Mouse (Mus musculus) intestine, embryonic 16.5 days (tissue): ENCODE data around the gene Evl. TPM values are rescaled to one million over a fixed set of nuclear protein-coding genes. Genes with fewer than 3 reads are reported as not detected.

Source experiments
- ATAC-seq: fragments of 200-750 bp; cut with Nextera tagmentation; 2 replicates; pipeline ENCODE4 v1.8.0; 2017; ENCODE audit warnings: moderate TSS enrichment, moderate library complexity
- H3K27ac ChIP-seq: fragments of 300-500 bp; sonication (generic); 2 replicates; pipeline ENCODE4 v1.5.1; 2014; ENCODE audit warnings: mild to moderate bottlenecking, low read length
- H3K27me3 ChIP-seq: fragments of 300-500 bp; sonication (generic); replicated peaks from 2 replicates; pipeline ENCODE4 v1.6.1; 2014; ENCODE audit warnings: low read length, control low read depth, mixed read lengths; ENCODE audit not compliant: control insufficient read depth, insufficient read depth
- H3K36me3 ChIP-seq: fragments of 300-500 bp; sonication (generic); 2 replicates; pipeline ENCODE4 v1.6.1; 2014; ENCODE audit warnings: low read length, control low read depth; ENCODE audit not compliant: control insufficient read depth, insufficient read depth
- H3K4me1 ChIP-seq: fragments of 300-500 bp; sonication (generic); 2 replicates; pipeline ENCODE4 v1.6.1; 2014; ENCODE audit warnings: low read length, control low read depth, mixed read lengths; ENCODE audit not compliant: control insufficient read depth, insufficient read depth
- H3K4me2 ChIP-seq: fragments of 300-500 bp; sonication (generic); 2 replicates; pipeline ENCODE4 v1.6.1; 2014; ENCODE audit warnings: low read depth, low read length, control low read depth
- H3K4me3 ChIP-seq: fragments of 300-500 bp; sonication (generic); 2 replicates; pipeline ENCODE4 v1.5.1; 2014; ENCODE audit warnings: mild to moderate bottlenecking, low read length
- H3K9ac ChIP-seq: fragments of 300-500 bp; sonication (generic); 2 replicates; pipeline ENCODE4 v1.6.1; 2014; ENCODE audit warnings: low read depth, low read length
- H3K9me3 ChIP-seq: fragments of 300-500 bp; sonication (generic); 2 replicates; pipeline ENCODE4 v1.6.1; 2016; ENCODE audit warnings: low read length, control low read depth; ENCODE audit not compliant: control insufficient read depth
- WGBS: fragments of 180-500 bp; shearing (Covaris S2); extraction: QIAGEN DNeasy Blood & Tissue Kit; methylation state at CpG from one replicate; pipeline ENCODE4 v1.1.7; 2014; 5-methylcytosine and 5-hydroxymethylcytosine counted together
- polyA plus RNA-seq: library from polyadenylated mRNA; unstranded; fragments of >200 nt; fragmentation: Nextera tagmentation; extraction: Ambion mirVana; gene quantifications from 2 replicates; pipeline ENCODE4 v1.2.1, GENCODE M21; 2015

Gene Evl
- polyA plus RNA-seq, 1 experiment from 2014 or later, result 23.7 TPM

DNA sequence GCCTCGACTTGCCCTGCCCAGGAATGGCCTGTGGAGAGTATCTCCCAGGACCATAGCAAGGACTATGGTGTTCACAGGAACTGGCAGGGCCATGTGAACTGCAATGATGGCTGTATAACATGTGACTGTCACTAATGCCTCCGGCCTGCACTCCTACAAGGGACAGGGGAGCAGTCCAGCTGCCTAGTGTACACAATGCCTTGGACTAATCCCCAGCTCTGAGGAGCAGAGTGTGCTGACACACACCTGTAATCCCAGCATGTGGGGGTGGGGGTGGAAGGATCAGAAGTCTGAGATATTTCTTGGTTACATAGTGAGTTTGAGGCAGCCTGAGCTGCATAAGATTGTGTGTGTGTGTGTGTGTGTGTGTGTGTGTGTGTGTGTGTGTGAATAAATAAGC lies 139.1 kb downstream of the Evl start:
- H3K4me3 ChIP-seq, result no peak overlapping the region
- H3K9ac ChIP-seq, result peak overlapping the region; percentile 25; the same call in 1 of the 2 replicates
- H3K27me3 ChIP-seq, result no peaks in the 10 kb centered on the region
- 54% methylated on average over 2 of the region's 2 CpGs for WGBS
- H3K27ac ChIP-seq, result peak overlapping the region; percentile 52; the same call in 1 of the 2 replicates
- no peaks in the 10 kb centered on the region for H3K9me3 ChIP-seq
- peaks cover 52% of the 10 kb centered on the region for H3K4me1 ChIP-seq
- no peaks in the 10 kb centered on the region for H3K36me3 ChIP-seq
- ATAC-seq, result no peak
- H3K4me2 ChIP-seq, result no peak overlapping the region

DNA sequence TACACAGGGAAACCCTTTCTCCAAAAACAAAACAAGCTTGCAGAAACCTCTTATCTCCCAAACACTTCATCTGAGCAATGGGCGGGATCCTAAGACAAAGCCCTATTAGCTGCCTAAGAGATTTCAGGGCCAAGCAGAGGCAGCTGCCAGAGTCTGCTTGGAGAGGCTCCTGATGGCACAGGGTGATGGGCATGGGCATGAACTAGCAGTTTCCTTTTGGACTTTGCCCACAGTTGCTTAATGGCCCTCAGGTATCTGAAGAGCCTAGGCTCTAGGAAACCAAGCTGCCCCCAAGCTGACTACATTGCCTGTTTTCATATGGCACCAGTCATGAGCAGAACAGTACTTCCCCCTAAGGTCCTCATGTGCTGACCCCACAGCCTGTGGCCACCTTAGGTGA lies 139.7 kb downstream of the Evl start:
- Histone ChIP-seq H3K9ac (no peak overlapping the region), H3K36me3 (no peaks in the 10 kb centered on the region), H3K4me3 (no peak overlapping the region), H3K27me3 (no peaks in the 10 kb centered on the region), H3K27ac (peak overlapping the region; percentile 88), H3K4me1 (peaks cover 48% of the 10 kb centered on the region), H3K9me3 (no peaks in the 10 kb centered on the region), H3K4me2 (peak overlapping the region; percentile 32)
- 93% methylated on average over 1 of the region's 1 CpGs for WGBS
- peak; percentile 23 for ATAC-seq

- ATAC-seq, result peak; percentile 69
- H3K4me2 ChIP-seq, result peak overlapping the region; percentile 26
- H3K9ac ChIP-seq, result peak overlapping the region; percentile 39
- WGBS, result 53% methylated on average over 11 of the region's 11 CpGs
- H3K4me3 ChIP-seq, result peak overlapping the region; percentile 21
- no peaks in the 10 kb centered on the region for H3K36me3 ChIP-seq
- H3K27ac ChIP-seq, result peak overlapping the region; percentile 93
- H3K9me3 ChIP-seq, result no peaks in the 10 kb centered on the region
- peaks cover 34% of the 10 kb centered on the region for H3K4me1 ChIP-seq
- H3K27me3 ChIP-seq, result peaks cover 12% of the 10 kb centered on the region; the same call in 1 of the 2 replicates
Observed at GRCm38 (mm10) chr12:108698697-108699471, 144.4 kb downstream of the Evl start.

GRCm38 (mm10) chr12:108699576-108699975 lies 145.1 kb downstream of the Evl start:
- H3K9ac ChIP-seq, result peak overlapping the region; percentile 75
- H3K27me3 ChIP-seq, result peaks cover 12% of the 10 kb centered on the region; the same call in 1 of the 2 replicates
- H3K4me1 ChIP-seq, result peaks cover 32% of the 10 kb centered on the region
- H3K4me2 ChIP-seq, result peak overlapping the region; percentile 59
- peak overlapping the region; percentile 58 for H3K4me3 ChIP-seq
- H3K27ac ChIP-seq, result peak overlapping the region; percentile 93
- WGBS, result 54% methylated on average over 10 of the region's 10 CpGs
- ATAC-seq, result peak; percentile 4; the same call in 1 of the 2 replicates
- no peaks in the 10 kb centered on the region for H3K36me3 ChIP-seq
- H3K9me3 ChIP-seq, result no peaks in the 10 kb centered on the region

- H3K9me3 ChIP-seq, result no peaks in the 10 kb centered on the region
- no peak for ATAC-seq
- peak overlapping the region; percentile 59 for H3K4me2 ChIP-seq
- peaks cover 30% of the 10 kb centered on the region for H3K4me1 ChIP-seq
- H3K27me3 ChIP-seq, result peaks cover 12% of the 10 kb centered on the region; the same call in 1 of the 2 replicates
- no peaks in the 10 kb centered on the region for H3K36me3 ChIP-seq
- peak overlapping the region; percentile 93 for H3K27ac ChIP-seq
- H3K4me3 ChIP-seq, result peak overlapping the region; percentile 58
- 58% methylated on average over 5 of the region's 5 CpGs for WGBS
- peak overlapping the region; percentile 75 for H3K9ac ChIP-seq
Observed at GRCm38 (mm10) chr12:108700037-108700436, 145.5 kb downstream of the Evl start.

- Histone ChIP-seq H3K27ac (peak overlapping the region; percentile 93), H3K27me3 (peaks cover 12% of the 10 kb centered on the region; the same call in 1 of the 2 replicates), H3K4me1 (peaks cover 19% of the 10 kb centered on the region), H3K4me2 (peak overlapping the region; percentile 59), H3K4me3 (peak overlapping the region; percentile 58), H3K9ac (peak overlapping the region; percentile 75), H3K36me3 (no peaks in the 10 kb centered on the region), H3K9me3 (no peaks in the 10 kb centered on the region)
- WGBS, result 31% methylated on average over 2 of the region's 2 CpGs
- no peak for ATAC-seq
Observed at GRCm38 (mm10) chr12:108701221-108701620, 146.7 kb downstream of the Evl start.

GRCm38 (mm10) chr12:108702185-108702584 lies 147.7 kb downstream of the Evl start, which contains the start of gene Degs2:
Gene Degs2 (minus strand): TSS chr12:108702315.
- peak; percentile 78 for ATAC-seq
- H3K4me2 ChIP-seq, result peak within 1 kb of the TSS; percentile 59

GRCm38 (mm10) chr12:108705486-108705885 lies 151.0 kb downstream of the Evl start:
- 78% methylated on average over 6 of the region's 6 CpGs for WGBS
- Histone ChIP-seq H3K4me1 (peaks cover 13% of the 10 kb centered on the region; the same call in 1 of the 2 replicates), H3K4me3 (no peak overlapping the region), H3K27ac (no peak overlapping the region), H3K9me3 (no peaks in the 10 kb centered on the region), H3K9ac (no peak overlapping the region), H3K27me3 (peaks cover 12% of the 10 kb centered on the region; the same call in 1 of the 2 replicates), H3K4me2 (no peak overlapping the region), H3K36me3 (no peaks in the 10 kb centered on the region)
- ATAC-seq, result no peak

More at GRCm38 (mm10) chr12:108702185-108702584, 147.7 kb downstream of the Evl start, which contains the start of gene Degs2:
- H3K9ac ChIP-seq, result peak within 1 kb of the TSS; percentile 75
- H3K27ac ChIP-seq, result peak within 1 kb of the TSS; percentile 93
- no peaks in the 10 kb centered on the region for H3K36me3 ChIP-seq
- peaks cover 10% of the 10 kb centered on the region; the same call in 1 of the 2 replicates for H3K4me1 ChIP-seq
- H3K27me3 ChIP-seq, result peaks cover 12% of the 10 kb centered on the region; the same call in 1 of the 2 replicates
- WGBS, result 2% methylated on average over 32 of the region's 32 CpGs
- H3K9me3 ChIP-seq, result no peaks in the 10 kb centered on the region
- H3K4me3 ChIP-seq, result peak within 1 kb of the TSS; percentile 58

DNA sequence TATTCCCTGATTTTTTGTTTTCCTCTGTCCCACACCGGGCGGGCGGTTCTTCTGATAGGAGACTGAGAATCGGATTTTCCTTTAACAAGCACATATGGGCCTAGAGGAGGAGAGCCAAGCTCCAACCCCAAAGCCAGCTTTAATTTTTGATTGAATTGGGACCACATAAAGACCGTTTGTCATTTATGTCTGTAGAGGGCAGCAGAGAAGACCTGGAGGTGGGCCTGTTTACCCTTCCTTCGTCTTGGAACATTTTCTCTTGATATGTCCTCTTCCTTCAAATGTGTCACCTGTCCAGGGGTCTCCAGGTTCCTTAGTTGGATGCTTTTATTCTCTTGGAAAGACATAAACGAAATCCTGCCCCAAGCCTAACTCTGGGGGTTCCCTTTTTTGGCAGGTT lies 151.6 kb downstream of the Evl start:
- H3K4me1 ChIP-seq, result peaks cover 13% of the 10 kb centered on the region; the same call in 1 of the 2 replicates
- peaks cover 11% of the 10 kb centered on the region; the same call in 1 of the 2 replicates for H3K27me3 ChIP-seq
- H3K9ac ChIP-seq, result no peak overlapping the region
- no peak overlapping the region for H3K27ac ChIP-seq
- 44% methylated on average over 7 of the region's 7 CpGs for WGBS
- no peak overlapping the region for H3K4me3 ChIP-seq
- no peak overlapping the region for H3K4me2 ChIP-seq
- ATAC-seq, result no peak
- no peaks in the 10 kb centered on the region for H3K36me3 ChIP-seq
- no peaks in the 10 kb centered on the region for H3K9me3 ChIP-seq
